Mouse (Mus musculus): Measurements from ENCODE around the gene Sgk2.

DNA sequence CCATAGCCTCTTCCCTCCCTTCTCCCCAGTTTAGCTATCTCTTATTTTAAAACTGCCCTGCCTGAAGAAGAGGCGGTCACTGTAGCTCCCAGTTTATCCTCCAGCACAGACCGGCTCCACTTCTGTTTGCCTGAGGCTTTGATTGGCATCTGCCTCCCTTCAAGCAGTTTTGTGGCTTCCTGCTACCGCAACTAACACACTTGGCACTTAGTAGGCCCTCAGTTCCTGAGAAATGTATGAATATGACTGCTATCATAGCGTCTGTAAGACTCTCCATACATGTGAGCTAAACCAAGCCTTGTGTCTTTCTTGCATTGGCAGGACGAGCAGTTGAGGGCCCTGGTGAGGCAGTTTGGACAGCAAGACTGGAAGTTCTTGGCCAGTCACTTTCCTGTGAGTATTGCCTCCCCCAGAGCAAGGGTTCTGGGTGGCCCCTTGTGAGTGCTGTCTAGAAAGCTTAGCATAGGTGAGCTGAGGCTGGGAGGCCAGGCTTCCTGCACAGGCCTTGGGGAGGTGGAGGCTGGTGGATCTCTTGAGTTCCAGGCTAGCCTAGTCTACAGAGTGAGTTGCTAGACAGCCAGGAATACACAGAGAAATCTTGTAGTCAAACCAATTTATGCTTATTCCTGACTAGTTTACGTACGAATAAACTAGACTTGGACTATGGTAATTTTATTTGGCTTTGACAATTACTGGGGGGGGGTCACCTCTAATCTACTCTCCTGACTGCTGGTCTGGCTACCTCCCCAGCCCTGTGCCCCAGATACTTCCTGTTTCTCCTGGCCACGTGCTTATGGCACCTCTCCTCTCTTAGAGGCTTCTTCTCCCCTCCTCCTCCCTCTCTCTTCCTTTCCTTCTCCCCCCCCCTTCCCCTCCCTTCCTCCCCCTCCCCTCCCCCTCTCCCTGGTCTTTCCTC is 74.3 kb downstream of the Sgk2 start:
- TF ChIP-seq CTCF (IDR thresholded peaks at IDR 0.05; ENCODE audit: insufficient read depth, low read length) (no peak), POLR2A (IDR thresholded peaks at IDR 0.05; ENCODE audit: borderline replicate concordance, extremely low read depth, low read depth, low read length) (no peak)
